Mouse (Mus musculus) lung, adult 2 months (tissue): Measurements from ENCODE around the gene Sh3kbp1.

Source experiments
- CTCF ChIP-seq: fragments of 200-500 bp; IDR thresholded peaks from 2 replicates; pipeline ENCODE4 v1.5.1; 2011; ENCODE audit warnings: mild to moderate bottlenecking, low read length, control low read depth; ENCODE audit not compliant: insufficient read depth
- POLR2A ChIP-seq: fragments of 200-500 bp; IDR thresholded peaks from 2 replicates; pipeline ENCODE4 v1.6.1; 2011; ENCODE audit warnings: low read depth, mild to moderate bottlenecking, control low read depth, low read length, borderline replicate concordance; ENCODE audit errors: extremely low read depth

- no peak for TF ChIP-seq POLR2A
- no peak for TF ChIP-seq CTCF
Measured at GRCm38 (mm10) chrX:159627588-159628566, 805 bp downstream of the Sh3kbp1 start.
